Mouse (Mus musculus): ENCODE measurements around the gene Cstf1. TPM values are rescaled to one million over a fixed set of nuclear protein-coding genes. Genes with fewer than 3 reads are reported as not detected.
A peak's percentile ranks its signal among the peaks of the same experiment; 100 is the strongest.

The Cstf1 gene
- total RNA-seq, 2 experiments from 2014 or later = 19.3 to 19.6 TPM

DNA sequence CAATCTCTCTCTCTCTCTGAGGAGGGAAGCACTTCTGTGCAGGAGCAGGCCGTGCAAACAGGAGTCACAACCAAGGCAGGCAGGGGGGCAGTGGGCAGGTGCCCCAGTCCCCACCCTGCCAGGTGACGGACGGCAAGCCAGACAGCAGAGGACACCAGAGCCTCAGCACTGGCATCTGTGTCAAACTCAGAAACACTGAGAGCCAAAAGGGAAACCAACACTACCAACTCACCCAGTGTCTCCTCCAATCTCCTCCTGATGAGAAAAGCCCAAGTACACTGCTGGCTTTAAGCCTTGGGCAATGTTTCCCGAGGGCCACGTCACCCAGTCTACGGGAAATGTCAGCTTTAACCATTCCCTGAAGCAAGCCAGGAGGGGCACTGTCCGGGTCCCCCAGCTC, 7.3 kb upstream of the Cstf1 start:
- intact Hi-C loops (cut with DNase I) = no loop called here
- no peak for DNase-seq

DNA sequence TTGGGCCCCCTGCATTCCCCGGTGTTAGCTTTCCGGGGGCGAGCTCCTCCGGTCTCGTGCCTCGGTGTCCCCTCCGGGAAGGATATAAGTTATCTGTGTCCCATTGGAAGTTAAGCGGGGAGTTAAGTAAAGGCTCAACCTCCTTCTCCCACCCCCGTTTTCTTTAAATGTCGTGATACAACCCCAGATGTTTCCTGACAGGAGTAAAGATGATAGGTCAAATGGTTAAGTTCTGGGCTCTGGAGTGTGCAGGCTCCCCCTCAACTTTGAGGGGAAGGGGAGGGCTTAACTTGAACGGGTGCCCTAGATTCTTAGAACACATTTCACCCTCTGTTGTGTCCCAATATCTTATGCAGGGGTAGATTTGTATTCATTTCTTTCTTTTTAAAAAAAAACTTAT, 777 bp downstream of the Cstf1 start:
- no peak for DNase-seq
- intact Hi-C loops (cut with DNase I) = loop anchor here (2.0 to 10.0 kb wide), 2 partner anchors 24 to 634 kb away; partner anchors contain the start of gene Rae1

DNA sequence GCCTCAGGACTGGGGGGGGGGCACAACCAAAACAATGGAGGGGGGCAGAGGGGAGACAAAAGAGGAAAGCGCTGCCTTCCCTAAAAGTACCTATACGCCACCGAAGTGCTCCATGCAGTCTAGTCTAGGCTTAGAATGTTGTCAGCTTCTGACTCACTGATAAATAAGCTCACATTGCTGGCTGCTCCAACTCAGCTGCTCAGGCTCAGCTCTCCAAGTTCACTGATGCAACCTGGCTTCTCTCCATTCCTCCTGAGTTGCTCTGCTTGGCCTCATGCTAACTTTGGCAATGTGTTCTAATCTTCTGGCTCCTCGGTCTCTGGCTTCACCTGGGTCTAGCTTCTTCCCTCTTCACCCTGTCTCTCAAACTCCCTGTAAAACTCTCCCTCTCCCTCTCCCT, 6.1 kb downstream of the Cstf1 start:
- no peak for DNase-seq
- intact Hi-C loops (cut with DNase I) = loop anchor here (10.0 kb wide), 1 partner anchor 628 kb away; the partner anchor contains the start of gene Rae1

DNA sequence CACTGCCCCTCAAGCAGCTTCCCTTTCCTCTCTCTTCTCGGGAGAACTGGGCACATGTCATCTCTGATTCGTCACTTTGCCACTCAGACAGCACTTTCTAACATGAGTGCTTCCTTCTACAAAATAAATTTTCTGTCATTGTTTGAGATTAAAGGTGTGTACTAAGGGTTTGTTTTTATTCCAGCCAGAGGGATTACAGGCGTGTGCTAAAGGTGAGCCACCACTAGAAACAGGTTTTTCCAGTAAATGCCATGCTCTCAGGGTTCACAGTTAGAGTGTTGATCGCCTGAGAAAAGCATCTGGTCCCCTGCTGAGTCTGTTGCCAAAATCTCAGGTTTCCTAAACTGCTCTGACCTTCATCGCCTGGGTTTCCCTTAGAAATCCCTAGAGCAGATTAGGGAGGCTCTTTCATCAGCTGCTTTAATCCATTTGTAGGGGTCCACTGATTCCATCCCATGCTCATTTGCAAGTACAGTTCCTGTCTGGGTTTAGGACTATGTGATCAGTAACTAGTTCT, 6.6 kb downstream of the Cstf1 start:
- intact Hi-C loops (cut with DNase I) = loop anchor here (10.0 kb wide), 1 partner anchor 628 kb away; the partner anchor contains the start of gene Rae1
- no peak for DNase-seq

DNA sequence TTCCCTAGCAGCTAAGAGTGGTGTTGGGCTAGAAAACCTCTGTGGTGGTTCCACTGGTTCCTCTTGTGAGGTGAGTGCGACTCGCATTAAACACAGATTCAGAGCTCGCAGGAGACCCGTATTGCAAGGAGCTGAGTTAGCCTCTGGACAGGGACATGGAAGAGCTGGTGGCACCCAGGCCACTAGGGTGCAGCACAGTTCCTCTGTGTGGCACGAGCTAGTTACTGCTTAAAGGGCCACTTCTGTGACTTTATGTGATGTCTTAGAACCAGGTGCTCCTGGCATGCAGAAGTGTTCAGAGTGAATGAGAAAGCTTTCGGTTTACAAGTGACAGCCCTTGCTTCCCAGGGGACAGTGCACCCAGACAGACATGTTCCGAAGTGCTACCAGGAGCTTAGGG, 7.9 kb downstream of the Cstf1 start:
- intact Hi-C loops (cut with DNase I) = loop anchor here (10.0 kb wide), 1 partner anchor 626 kb away; the partner anchor contains the start of gene Rae1
- peak; percentile 46 to 50 for DNase-seq

DNA sequence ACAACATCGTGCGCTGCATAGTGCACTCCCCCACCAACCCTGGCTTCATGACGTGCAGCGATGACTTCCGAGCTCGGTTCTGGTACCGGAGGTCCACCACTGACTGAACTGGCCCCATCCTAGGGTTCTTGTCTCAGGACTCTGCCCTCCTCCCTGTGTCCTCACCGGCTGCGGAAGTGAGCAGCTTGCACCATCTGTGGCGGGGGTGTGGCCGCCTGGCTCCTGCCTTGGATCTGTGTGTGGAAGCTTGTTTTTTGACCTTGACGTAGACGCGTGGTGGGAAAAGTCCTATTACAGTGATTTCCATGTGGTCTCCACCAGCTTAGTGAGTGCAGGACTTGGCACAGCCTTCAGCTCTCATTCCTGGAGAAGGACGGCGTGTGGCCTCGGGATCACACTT, 10.0 kb downstream of the Cstf1 start:
- DNase-seq = no peak
- intact Hi-C loops (cut with DNase I) = no loop called here

DNA sequence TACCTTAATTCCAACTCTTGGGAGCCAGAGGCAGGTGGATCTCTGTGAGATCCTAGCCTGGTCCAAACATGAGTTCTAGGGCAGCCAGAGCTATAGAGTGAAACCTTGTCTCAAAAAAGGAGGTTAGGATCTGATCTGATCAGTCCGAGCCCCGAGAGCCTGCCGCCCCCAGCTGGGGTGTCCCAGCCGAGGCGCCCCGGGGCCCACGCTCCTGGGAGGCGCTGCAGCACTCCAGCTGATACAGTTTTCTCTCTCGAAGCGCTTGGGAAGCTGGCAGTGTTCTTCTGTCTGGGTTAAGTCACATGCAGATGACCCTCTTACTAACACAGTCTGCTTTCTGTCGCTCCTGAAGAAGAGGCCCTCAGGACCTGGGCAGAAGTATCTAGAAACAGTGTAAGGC, 10.9 kb downstream of the Cstf1 start:
- no peak for DNase-seq
- intact Hi-C loops (cut with DNase I) = no loop called here

DNA sequence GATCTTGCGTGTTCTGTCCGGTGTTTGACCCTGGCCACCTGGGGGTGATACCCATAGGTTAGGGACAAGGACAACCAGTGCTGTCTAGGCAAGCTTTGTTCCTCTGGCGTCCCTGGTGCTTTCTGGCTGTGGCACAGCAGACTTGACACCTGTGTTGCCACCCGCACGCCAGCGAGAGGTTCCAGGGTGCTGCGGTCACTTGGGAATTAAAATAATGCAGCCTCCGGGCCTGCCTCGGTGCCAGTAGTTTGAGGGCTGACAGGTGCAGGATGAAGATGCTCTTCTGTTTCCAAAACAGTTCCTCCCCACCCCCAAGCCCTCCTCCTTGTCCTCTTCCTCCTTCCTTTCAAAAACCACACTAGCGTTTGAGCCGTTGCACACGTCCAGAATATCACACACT, 11.4 kb downstream of the Cstf1 start:
- intact Hi-C loops (cut with DNase I) = no loop called here
- no peak for DNase-seq

DNA sequence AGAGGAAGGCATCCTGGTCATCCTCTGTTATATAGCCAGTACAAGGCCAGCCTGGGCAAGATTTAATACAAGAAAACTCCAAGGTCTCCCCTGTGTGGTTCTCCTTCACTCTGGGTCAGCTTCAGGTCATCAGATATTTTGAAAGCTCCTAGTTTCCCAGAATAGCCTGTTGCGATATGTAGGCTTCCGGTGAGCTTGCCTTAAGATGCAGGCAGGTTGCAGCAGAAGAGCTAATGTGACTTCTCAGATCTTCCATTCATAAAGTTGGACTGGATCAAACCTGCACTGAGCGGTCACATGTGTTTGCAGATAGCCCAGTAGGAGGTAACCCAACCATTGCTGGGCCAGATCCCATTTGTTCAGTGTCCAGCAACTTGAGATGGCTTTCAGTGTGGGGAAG, 14.2 kb downstream of the Cstf1 start:
- DNase-seq = no peak
- intact Hi-C loops (cut with DNase I) = no loop called here

DNA sequence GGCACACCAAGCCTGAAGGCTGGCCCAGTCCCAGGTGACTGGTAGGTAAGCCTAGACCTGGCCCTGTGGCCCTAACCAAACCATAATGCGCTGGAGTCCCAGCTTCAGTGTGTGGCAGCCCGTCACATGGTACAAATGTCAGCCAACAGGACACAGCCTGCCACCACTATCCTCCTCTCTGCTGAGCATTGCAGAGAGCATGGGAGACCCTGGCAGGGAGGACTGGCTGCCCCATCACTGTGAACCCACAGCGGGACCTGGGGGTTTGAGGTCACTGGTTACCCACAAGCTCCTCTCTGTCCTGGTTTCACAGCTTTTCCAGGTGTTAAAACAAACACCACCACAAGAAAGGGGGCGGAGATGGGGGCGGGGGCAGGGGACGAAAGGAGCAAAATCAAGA, 19.9 kb downstream of the Cstf1 start:
- intact Hi-C loops (cut with DNase I) = no loop called here
- DNase-seq = no peak

DNA sequence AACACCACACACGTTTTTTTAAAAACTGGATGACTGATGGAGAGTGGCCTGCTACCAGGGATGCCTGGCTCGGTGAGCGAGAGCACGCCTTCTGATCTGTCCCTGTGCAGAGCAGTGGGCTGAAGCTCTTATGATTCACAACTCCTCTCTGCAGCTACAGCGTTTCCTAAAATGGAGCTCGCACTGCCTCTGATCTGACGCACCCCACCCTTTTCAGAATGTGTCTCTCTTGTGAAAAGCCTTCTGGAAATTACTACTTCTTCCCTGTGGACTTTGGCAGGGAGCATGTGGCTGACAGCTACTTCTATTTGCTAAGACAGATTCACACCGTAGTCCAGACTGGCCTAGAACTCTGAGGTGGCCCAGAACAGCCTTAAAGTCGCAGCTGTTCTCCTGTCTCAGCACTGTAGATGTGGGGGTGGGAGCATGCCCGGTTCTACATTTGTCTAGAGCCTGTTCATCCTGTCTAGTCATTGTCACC, 21.6 kb downstream of the Cstf1 start:
- DNase-seq = no peak
- intact Hi-C loops (cut with DNase I) = no loop called here

DNA sequence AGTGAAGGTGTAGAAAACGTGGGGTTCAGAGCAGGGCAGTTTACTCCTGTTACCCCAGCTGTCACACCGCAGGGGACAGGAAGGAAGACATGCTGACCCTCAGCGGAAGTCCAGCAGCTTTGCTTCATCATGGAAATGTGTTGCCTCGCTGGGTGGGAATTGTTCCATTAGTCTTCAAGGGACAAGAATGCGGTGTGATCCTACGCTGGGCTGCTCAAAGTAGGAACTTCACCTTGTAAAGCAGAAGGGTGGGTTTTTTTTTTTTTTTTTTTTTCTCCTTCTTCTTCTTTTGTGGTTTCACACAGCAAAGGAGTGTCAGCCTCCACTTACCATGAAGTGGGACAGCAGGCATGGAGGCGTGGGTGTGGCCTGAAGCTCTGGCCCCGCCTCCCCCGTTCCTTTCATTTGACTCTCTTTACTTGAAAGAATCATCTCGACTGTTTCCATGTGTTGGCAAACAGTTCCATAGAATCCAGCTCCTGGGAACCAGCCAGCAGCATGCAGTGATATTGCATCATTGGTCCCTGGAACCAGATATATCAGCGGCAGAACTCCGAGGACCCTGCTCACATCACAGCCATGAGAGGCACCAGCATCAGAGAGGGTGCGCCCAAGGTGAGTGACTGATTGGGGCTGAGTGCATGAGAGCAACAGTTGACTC, 23.0 kb downstream of the Cstf1 start, which contains the start of gene Cass4:
TSS of gene Cass4 (plus strand) at position 404 of the 661 bp plus-strand sequence.
- DNase-seq = peak in 1 of 2 experiments; percentile 30
- intact Hi-C loops (cut with DNase I) = no loop called here

DNA sequence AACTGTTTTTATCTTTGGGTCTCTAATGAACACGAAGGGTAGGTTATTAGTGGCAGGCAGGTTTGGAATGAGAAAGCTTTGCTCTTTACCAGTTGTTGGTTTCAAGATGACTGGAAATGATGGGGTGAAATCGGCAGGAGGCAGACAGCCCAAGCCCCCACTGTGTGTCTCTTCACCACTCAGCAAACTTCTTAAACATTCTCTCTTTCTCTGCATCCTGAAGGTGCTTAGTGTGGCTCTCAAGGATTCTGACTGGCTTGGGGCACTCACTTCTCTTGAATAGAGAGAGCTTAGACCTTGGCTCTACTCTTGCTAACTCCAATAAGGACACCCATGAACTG, 23.5 kb downstream of the Cstf1 start:
- intact Hi-C loops (cut with DNase I) = no loop called here
- DNase-seq = no peak

DNA sequence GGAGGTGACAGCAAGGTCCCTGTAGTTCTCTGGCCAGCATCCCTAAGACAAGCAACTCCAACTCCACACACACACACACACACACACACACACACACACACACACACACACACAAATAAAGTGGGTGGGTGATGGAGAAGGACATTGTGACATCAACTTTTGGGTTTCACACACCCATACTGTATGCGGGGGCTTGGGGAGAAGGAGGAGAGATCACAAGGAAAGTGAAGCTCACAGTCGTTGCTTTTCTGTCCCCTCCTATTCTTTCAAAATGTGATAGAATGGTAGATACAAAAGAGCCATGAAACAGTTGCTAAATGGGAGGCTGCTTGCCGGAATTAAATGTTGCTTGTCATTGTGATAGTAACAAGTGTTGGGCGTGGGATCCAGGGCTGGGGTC, 24.2 kb downstream of the Cstf1 start:
- no peak for DNase-seq
- intact Hi-C loops (cut with DNase I) = no loop called here

DNA sequence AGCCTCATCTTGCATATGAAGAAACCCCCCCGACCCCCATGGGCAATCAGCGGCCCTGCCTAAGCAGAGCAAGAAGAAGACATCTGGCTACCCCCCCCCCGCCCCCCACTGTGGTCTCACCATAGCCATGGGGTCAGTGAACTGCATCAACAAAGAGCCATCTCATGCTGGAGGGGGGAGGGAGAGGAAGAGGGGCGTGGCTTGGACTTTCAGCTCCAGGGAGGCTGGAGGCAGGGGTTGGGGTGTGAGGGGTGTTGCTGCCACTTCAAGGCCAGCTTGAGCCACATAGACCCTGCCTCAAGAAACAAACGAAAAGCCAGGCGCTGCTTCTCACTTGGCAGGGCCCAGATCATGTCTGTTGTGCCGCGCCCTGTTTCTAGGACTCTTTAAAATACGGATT, 25.5 kb downstream of the Cstf1 start:
- intact Hi-C loops (cut with DNase I) = no loop called here

DNA sequence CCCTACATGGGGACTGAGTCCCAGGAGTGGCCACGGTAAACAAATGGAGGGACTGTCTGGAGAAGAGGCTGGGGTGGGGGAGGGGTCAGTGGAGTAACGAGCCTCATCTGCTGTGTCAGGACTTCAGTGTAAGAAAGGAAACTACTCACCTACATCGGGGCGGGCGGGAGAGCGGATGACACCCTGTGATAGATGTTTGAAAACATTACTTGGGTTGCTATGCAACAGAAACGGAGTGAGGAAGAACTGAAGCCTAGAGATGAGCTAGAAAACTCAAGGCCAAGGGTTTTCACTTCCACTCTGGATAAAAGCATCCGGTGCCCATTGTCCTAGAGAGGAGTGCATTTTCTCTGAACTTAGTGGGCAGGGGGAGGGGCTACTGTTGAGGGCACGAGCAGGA, 29.4 kb downstream of the Cstf1 start:
- DNase-seq = no peak
- intact Hi-C loops (cut with DNase I) = no loop called here

More for the DNA sequence above, 25.5 kb downstream of the Cstf1 start:
- no peak for DNase-seq

DNA sequence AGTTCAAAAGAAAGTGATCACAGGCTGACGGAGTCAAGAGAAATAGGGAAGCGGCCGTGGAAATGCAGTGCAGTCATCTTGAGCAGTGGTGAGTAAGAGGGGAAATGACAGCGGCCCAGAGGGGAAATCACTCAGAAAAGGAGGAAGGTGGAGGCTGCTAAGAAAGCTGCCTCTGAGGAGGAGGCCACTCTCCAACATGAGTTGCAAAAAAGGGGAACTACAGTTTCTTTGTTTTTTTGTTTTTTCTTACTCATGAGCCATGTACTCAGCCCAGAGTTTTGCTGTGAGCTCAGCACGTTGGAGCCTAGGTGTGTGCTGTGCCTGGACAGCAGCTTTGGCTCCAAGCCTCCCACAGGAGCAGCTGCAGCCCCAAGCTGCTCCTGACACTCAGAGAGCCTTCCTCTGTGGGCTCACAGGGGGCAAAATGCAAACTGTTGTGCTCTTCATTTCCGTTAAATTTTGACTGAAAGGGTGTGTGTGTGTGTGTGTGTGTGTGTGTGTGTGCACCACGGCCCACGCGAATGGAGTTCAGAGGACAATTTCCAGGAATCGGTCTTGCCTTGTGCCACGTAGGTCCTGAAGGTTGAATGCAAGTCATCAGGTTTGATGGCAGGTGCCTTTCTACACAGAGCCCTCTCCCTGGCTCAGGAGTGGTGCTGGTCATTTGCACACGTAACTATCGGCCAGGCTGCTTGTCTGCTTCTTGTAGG, 30.8 kb downstream of the Cstf1 start:
- intact Hi-C loops (cut with DNase I) = no loop called here
- peak in 1 of 2 experiments; percentile 19 for DNase-seq

DNA sequence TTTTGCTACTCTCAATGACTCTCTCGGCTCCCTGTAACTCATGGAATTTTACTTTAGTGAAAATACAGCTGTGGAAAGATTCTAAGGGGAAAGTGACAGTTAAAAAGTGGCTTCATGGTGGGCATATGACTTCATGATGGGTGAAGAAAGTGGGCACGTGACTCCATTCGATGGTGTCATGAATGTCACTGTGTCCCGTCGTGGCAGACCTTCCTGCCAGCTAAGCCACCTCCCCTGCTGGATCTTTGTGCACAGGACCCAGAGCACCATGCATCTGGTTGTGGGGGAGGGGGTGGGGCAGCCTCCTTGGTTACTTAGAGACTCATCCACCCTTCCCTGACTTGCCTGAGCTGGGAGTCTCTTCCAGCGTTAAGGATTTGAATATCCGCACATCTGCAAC, 33.8 kb downstream of the Cstf1 start:
- intact Hi-C loops (cut with DNase I) = no loop called here
- no peak for DNase-seq

DNA sequence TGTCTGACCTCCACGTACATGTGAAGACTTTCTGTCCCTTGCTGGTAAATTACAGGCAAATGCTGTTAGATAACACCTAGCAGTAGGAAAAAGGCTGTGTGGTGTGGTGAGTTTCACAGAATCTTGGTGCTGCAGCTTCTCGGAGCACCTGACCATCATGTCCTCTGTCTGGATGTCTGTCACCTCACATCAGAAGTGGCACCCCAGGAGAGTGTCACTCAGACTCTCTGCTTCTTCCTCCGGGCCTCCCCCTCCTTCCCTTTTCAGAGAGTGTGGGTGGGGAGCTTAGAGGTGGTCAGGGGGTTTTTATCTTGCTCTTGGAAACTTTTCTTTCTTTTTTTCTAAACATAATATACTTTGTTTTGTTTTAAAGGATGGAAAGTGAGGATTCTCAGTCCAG, 34.5 kb downstream of the Cstf1 start:
- no peak for DNase-seq

DNA sequence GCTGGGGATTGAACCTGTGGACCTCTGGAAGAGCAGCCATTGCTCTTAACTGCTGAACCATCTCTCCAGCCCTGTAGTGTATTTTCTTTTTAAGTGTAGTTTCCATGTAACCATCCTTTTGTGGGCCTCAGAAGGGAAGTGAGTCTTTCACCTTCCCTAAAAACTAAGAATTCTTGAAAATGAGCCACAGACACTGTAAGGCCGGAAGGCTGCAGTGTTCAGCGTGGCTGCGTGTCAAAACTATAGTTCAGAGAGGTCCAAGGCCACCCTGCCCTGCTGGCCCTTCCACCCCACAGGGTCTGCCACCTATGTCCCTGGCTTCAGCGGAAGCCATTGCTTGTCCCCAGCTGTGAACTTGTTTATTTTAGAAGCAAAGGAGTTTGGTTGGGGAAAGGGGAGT, 35.7 kb downstream of the Cstf1 start:
- DNase-seq = no peak
- intact Hi-C loops (cut with DNase I) = no loop called here

More for the DNA sequence above, 34.5 kb downstream of the Cstf1 start:
- intact Hi-C loops (cut with DNase I) = no loop called here

DNA sequence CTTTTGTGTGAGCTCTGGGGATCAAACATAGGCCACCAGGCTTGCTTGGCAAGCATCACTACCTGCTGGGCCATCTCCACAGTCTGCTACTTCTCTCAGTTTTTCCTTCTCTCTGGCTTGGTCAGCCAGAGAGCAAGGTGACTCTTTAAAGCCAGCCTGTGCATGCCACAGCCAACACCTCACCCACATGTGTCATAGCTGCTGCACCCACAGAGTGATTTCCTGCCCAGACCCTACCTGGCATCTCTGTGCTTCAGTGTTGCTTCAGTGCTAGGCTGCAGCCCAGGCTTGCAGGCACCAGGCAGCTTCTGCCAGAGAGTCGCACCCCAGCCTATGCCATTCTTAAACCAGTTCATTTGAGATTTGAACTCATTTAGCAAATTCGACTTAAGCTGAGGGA, 37.0 kb downstream of the Cstf1 start:
- no peak for DNase-seq
- intact Hi-C loops (cut with DNase I) = no loop called here

DNA sequence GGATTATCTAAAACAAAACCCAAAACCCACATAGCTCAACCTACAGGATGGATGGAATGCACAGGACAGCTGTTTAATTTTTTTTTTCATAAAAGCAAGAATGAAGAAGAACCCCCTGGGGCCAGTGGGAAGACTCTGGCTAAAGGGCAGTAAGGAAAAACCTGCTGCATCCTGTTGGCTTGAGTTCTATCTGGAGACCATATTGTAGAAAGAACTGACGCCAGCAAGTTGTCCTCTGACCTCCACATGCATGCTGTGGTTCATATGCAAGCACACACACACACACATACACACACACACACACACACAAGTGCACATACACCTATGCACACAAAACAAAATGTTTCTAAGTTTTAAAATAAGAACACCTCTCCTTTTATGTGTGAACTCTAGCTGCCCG, 40.2 kb downstream of the Cstf1 start:
- DNase-seq = no peak
- intact Hi-C loops (cut with DNase I) = no loop called here

All from heart, postnatal 14 days (tissue).